Mouse (Mus musculus) MEL (cell line): ENCODE results near the gene Jak3. TPM values are rescaled to one million over a fixed set of nuclear protein-coding genes. Genes with fewer than 3 reads are reported as not detected.

Experiments used
- DNase-seq: peaks from one replicate; pipeline ENCODE4 v3.0.0; 2011; ENCODE audit warnings: low read depth, low spot score
- H3K27ac ChIP-seq: 2 replicates; pipeline ENCODE4 v1.5.1; 2012; ENCODE audit warnings: low read depth, mild to moderate bottlenecking, control low read depth, low read length, moderate library complexity; ENCODE audit not compliant: control insufficient read depth
- H3K27me3 ChIP-seq, 2 experiments: fragments of 150-350 bp in 1 of 2; sonication (generic) in 1 of 2; 2 replicates each; pipeline ENCODE4 v1.6.1; 2012; ENCODE audit warnings: low read length in 2 of 2, mild to moderate bottlenecking in 2 of 2, improper control_type of control experiment in 1 of 2, moderate library complexity in 1 of 2; ENCODE audit not compliant: insufficient read depth in 2 of 2, control insufficient read depth in 1 of 2
- H3K36me3 ChIP-seq, 2 experiments: 2 replicates each; pipeline ENCODE4 v1.6.1; 2012 to 2014; ENCODE audit warnings: low read length in 2 of 2, improper control_type of control experiment in 1 of 2, inconsistent platforms in 1 of 2, mild to moderate bottlenecking in 1 of 2; ENCODE audit not compliant: insufficient read depth in 2 of 2, control insufficient read depth in 1 of 2
- H3K4me1 ChIP-seq, 2 experiments: fragments of 150-350 bp in 1 of 2; sonication (generic) in 1 of 2; 2 replicates each; pipeline ENCODE4 v1.6.1; 2012; ENCODE audit warnings: low read length in 2 of 2, improper control_type of control experiment in 1 of 2, mild to moderate bottlenecking in 1 of 2; ENCODE audit not compliant: insufficient read depth in 2 of 2, control insufficient read depth in 1 of 2
- H3K4me3 ChIP-seq, 2 experiments: fragments of 150-350 bp in 1 of 2; sonication (generic) in 1 of 2; 2 replicates each; pipeline ENCODE4 v1.5.1; 2012; ENCODE audit warnings: low read depth in 2 of 2, low read length in 2 of 2, mild to moderate bottlenecking in 2 of 2, moderate library complexity in 2 of 2, control low read depth in 1 of 2, improper control_type of control experiment in 1 of 2; ENCODE audit not compliant: control insufficient read depth in 1 of 2, insufficient read depth in 1 of 2
- H3K79me2 ChIP-seq: 2 replicates; pipeline ENCODE4 v1.6.1; 2012; ENCODE audit warnings: mild to moderate bottlenecking, low read length, moderate library complexity; ENCODE audit not compliant: control insufficient read depth, poor library complexity, insufficient read depth
- H3K9ac ChIP-seq: 2 replicates; pipeline ENCODE4 v1.6.1; 2012; ENCODE audit warnings: low read depth, mild to moderate bottlenecking, control low read depth, low read length, moderate library complexity; ENCODE audit not compliant: control insufficient read depth, poor library complexity, severe bottlenecking
- H3K9me3 ChIP-seq: fragments of 150-350 bp; sonication (generic); replicated peaks from 2 replicates; pipeline ENCODE4 v1.6.1; 2012; ENCODE audit warnings: mild to moderate bottlenecking, low read length, improper control_type of control experiment, moderate library complexity; ENCODE audit not compliant: insufficient read depth
- CHD1 ChIP-seq: IDR thresholded peaks from 2 replicates; pipeline ENCODE4 v1.6.1; 2012; ENCODE audit warnings: low read depth, mild to moderate bottlenecking, inconsistent platforms, low read length, improper control_type of control experiment
- CHD2 ChIP-seq: IDR thresholded peaks from 2 replicates; pipeline ENCODE4 v1.6.1; 2011; ENCODE audit warnings: low read length, improper control_type of control experiment
- CTCF ChIP-seq, 3 experiments: IDR thresholded peaks in 2 of 3; conservative IDR thresholded peaks in 1 of 3; 2 replicates each; pipeline ENCODE4 v1.5.1; 2011 to 2012; ENCODE audit warnings: low read length in 3 of 3, low read depth in 2 of 3, mild to moderate bottlenecking in 2 of 3, improper control_type of control experiment in 1 of 3, inconsistent platforms in 1 of 3, mixed read lengths in 1 of 3, moderate library complexity in 1 of 3; ENCODE audit not compliant: control insufficient read depth in 1 of 3, insufficient read depth in 1 of 3, poor library complexity in 1 of 3, severe bottlenecking in 1 of 3
- ELF1 ChIP-seq: IDR thresholded peaks from 2 replicates; pipeline ENCODE4 v1.6.1; 2014; ENCODE audit warnings: low read depth, mild to moderate bottlenecking, inconsistent platforms, low read length, improper control_type of control experiment, moderate library complexity
- ETS1 ChIP-seq: IDR thresholded peaks from 2 replicates; pipeline ENCODE4 v1.6.1; 2012; ENCODE audit warnings: low read depth, mild to moderate bottlenecking, inconsistent platforms, low read length, improper control_type of control experiment, moderate library complexity
- GABPA ChIP-seq: IDR thresholded peaks from 2 replicates; pipeline ENCODE4 v1.6.1; 2012; ENCODE audit warnings: low read depth, mild to moderate bottlenecking, inconsistent platforms, low read length, improper control_type of control experiment, moderate library complexity
- HCFC1 ChIP-seq: IDR thresholded peaks from 2 replicates; pipeline ENCODE4 v1.6.1; 2012; ENCODE audit warnings: low read depth, mild to moderate bottlenecking, inconsistent platforms, low read length, improper control_type of control experiment, moderate library complexity
- JUND ChIP-seq: IDR thresholded peaks from 2 replicates; pipeline ENCODE4 v1.6.1; 2011; ENCODE audit warnings: low read depth, mild to moderate bottlenecking, improper control_type of control experiment, low read length
- KAT2A ChIP-seq: conservative IDR thresholded peaks from 2 replicates; pipeline ENCODE4 v1.6.1; 2012; ENCODE audit warnings: low read depth, low read length, improper control_type of control experiment, inconsistent platforms
- MAFK ChIP-seq: IDR thresholded peaks from 2 replicates; pipeline ENCODE4 v1.6.1; 2011; ENCODE audit warnings: low read depth, mild to moderate bottlenecking, low read length, improper control_type of control experiment, borderline replicate concordance
- MAX ChIP-seq: IDR thresholded peaks from 2 replicates; pipeline ENCODE4 v1.6.1; 2011; ENCODE audit warnings: low read length, improper control_type of control experiment
- MXI1 ChIP-seq: IDR thresholded peaks from 2 replicates; pipeline ENCODE4 v1.6.1; 2011; ENCODE audit warnings: mild to moderate bottlenecking, low read depth, low read length, improper control_type of control experiment
- MYB ChIP-seq: IDR thresholded peaks from 2 replicates; pipeline ENCODE4 v1.6.1; 2011; ENCODE audit warnings: mild to moderate bottlenecking, low read depth, low read length, improper control_type of control experiment
- MYC ChIP-seq: IDR thresholded peaks from 2 replicates; pipeline ENCODE4 v1.6.1; 2011; ENCODE audit warnings: low read depth, mild to moderate bottlenecking, low read length, improper control_type of control experiment, moderate library complexity
- NELFE ChIP-seq: IDR thresholded peaks from 2 replicates; pipeline ENCODE4 v1.6.1; 2011; ENCODE audit warnings: low read depth, low read length, improper control_type of control experiment
- RAD21 ChIP-seq: IDR thresholded peaks from 2 replicates; pipeline ENCODE4 v1.6.1; 2011; ENCODE audit warnings: mild to moderate bottlenecking, low read depth, low read length, improper control_type of control experiment
- RCOR1 ChIP-seq: IDR thresholded peaks from 2 replicates; pipeline ENCODE4 v1.6.1; 2012; ENCODE audit warnings: low read depth, mild to moderate bottlenecking, inconsistent platforms, low read length, improper control_type of control experiment
- SIN3A ChIP-seq: IDR thresholded peaks from 2 replicates; pipeline ENCODE4 v1.6.1; 2012; ENCODE audit warnings: low read length, improper control_type of control experiment, inconsistent platforms
- SMC3 ChIP-seq: IDR thresholded peaks from 2 replicates; pipeline ENCODE4 v1.6.1; 2011; ENCODE audit warnings: low read depth, low read length, improper control_type of control experiment
- TAL1 ChIP-seq: IDR thresholded peaks from 2 replicates; pipeline ENCODE4 v1.6.1; 2012; ENCODE audit warnings: mild to moderate bottlenecking, inconsistent platforms, low read length, moderate library complexity, mixed read lengths
- TCF12 ChIP-seq: IDR thresholded peaks from 2 replicates; pipeline ENCODE4 v1.6.1; 2014; ENCODE audit warnings: low read depth, mild to moderate bottlenecking, inconsistent platforms, low read length, improper control_type of control experiment, moderate library complexity
- USF1 ChIP-seq: IDR thresholded peaks from 2 replicates; pipeline ENCODE4 v1.6.1; 2014; ENCODE audit warnings: low read depth, mild to moderate bottlenecking, inconsistent platforms, low read length, improper control_type of control experiment, moderate library complexity
- USF2 ChIP-seq, 2 experiments: IDR thresholded peaks; 2 replicates each; pipeline ENCODE4 v1.6.1; 2011 to 2012; ENCODE audit warnings: improper control_type of control experiment in 2 of 2, low read length in 2 of 2, borderline replicate concordance in 1 of 2, inconsistent platforms in 1 of 2, low read depth in 1 of 2, mild to moderate bottlenecking in 1 of 2; ENCODE audit not compliant: insufficient read depth in 1 of 2
- ZC3H11A ChIP-seq: IDR thresholded peaks from 2 replicates; pipeline ENCODE4 v1.6.1; 2012; ENCODE audit warnings: low read depth, mild to moderate bottlenecking, inconsistent platforms, low read length, improper control_type of control experiment
- ZKSCAN1 ChIP-seq: IDR thresholded peaks from 2 replicates; pipeline ENCODE4 v1.6.1; 2012; ENCODE audit warnings: low read depth, mild to moderate bottlenecking, inconsistent platforms, low read length, improper control_type of control experiment, moderate library complexity
- ZMIZ1 ChIP-seq: IDR thresholded peaks from 2 replicates; pipeline ENCODE4 v1.6.1; 2012; ENCODE audit warnings: low read depth, mild to moderate bottlenecking, inconsistent platforms, low read length, improper control_type of control experiment, moderate library complexity
- polyA plus RNA-seq, 2 experiments: library from polyadenylated mRNA; stranded (reverse) in 1 of 2; unstranded in 1 of 2; fragments of >175 nt in 1 of 2; fragments of >200 nt in 1 of 2; gene quantifications; 2 replicates each; pipeline versions ENCODE4 v1.2.1 to v1.2.4; 2012; ENCODE audit warnings: low replicate concordance in 2 of 2, low read depth in 1 of 2; ENCODE audit not compliant: insufficient read length in 2 of 2, insufficient read depth in 1 of 2, missing spikeins in 1 of 2
- total RNA-seq: library from RNA; depleted of rRNA; stranded (reverse); fragments of 300-350 nt; gene quantifications from 2 replicates; pipeline ENCODE4 v1.2.3, GENCODE M21; 2012

The Jak3 gene
- total and polyA plus RNA-seq, 3 experiments, result 5.1 to 12.4 TPM; not detected in 1

DNA sequence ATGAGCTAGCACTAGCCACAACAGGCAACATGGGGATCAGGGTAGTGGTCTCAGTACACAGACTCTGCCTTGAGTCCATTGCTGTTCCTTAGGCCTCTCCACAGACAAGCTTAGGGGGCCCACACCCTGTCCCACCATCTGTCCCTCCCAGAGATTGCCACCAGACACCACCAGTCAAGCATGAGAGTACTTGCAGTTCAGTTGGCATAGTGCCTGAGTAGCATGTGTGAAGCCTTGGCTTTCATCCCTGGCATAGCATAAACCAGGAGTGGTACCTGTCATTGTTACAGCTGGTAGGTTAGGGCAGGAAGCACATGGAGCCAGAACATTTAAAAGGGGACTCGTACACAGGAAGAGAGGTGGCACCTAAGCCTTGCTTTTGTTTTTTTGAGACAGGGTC is 16.3 kb upstream of the Jak3 start:
- Histone ChIP-seq H3K79me2 (no peaks in the 10 kb centered on the region), H3K4me1 (no peaks in the 10 kb centered on the region), H3K27ac (no peak overlapping the region)
- DNase-seq, result no peak
- no peak for TF ChIP-seq TAL1
- no peak for TF ChIP-seq RCOR1
- no peak for TF ChIP-seq KAT2A
- TF ChIP-seq ZMIZ1, result no peak
- no peak for TF ChIP-seq JUND
- TF ChIP-seq USF1, result no peak
- no peak for TF ChIP-seq MYB
- TF ChIP-seq CHD1, result no peak
- TF ChIP-seq RAD21, result no peak
- no peak for TF ChIP-seq USF2 (IDR thresholded peaks at IDR 0.05; ENCODE audit: borderline replicate concordance in 1 of 2, insufficient read depth in 1 of 2, low read depth in 1 of 2, low read length in 2 of 2)
- TF ChIP-seq CHD2, result no peak
- no peak for TF ChIP-seq TCF12
- no peak for TF ChIP-seq MAX
- TF ChIP-seq MYC, result no peak
- no peak for TF ChIP-seq HCFC1
- TF ChIP-seq SIN3A, result no peak
- TF ChIP-seq, all 39 proteins: peak for 0
- Histone ChIP-seq H3K36me3 (no peaks in the 10 kb centered on the region), H3K9me3 (no peaks in the 10 kb centered on the region), H3K27me3 (no peaks in the 10 kb centered on the region; a peak in 1 of 4 replicates), H3K9ac (no peak overlapping the region), H3K4me3 (no peak overlapping the region)

DNA sequence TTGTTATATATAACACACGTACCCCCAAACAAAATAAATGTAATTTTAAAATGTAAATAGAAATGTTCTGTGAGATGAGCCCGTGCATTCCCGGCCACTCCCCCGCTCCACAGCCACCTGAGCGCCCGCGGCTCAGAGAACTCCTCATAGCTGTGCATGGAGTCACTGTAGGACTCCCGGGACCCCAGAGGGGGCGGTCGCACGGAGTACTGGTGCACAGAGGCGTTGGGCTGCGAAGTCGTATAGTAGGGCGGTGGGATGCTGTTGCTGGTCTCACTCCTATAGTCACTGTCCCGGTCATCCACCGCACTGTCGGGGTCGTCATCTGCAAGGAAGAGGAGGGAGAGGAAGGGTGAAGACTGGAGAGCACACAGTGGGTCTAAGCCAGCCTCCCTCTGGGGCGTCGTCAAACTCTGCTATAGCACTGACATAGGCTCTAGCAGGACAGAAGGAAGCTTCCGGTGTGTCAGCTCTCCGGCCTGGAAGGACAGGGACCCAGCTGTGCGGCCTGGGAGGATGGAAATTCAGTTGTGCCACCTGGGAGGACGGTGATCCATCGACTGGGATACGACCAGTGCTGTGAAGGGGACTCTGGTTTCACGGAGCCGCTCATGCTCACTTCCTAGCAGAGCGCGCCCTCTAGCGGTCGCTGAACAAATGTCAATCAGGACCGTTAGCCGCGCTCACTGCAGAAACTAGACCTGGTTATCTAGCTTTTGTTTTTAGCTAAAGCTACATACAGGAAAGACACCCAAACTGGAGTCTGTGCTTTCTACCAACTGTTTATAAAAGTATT is 15.6 kb upstream of the Jak3 start:
- Histone ChIP-seq H3K9me3 (no peaks in the 10 kb centered on the region), H3K27me3 (no peaks in the 10 kb centered on the region; a peak in 1 of 4 replicates), H3K4me3 (no peak overlapping the region), H3K27ac (no peak overlapping the region), H3K79me2 (no peaks in the 10 kb centered on the region), H3K9ac (no peak overlapping the region), H3K36me3 (no peaks in the 10 kb centered on the region), H3K4me1 (no peaks in the 10 kb centered on the region)
- TF ChIP-seq MYC (no peak), ELF1 (peak; percentile 37; the same call in 1 of the 2 replicates), ETS1 (no peak), ZC3H11A (peak; percentile 80), CHD2 (no peak), SMC3 (peak; percentile 92), CHD1 (no peak), MXI1 (peak; percentile 44; the same call in 1 of the 2 replicates), NELFE (no peak), RAD21 (peak; percentile 96), CTCF (IDR thresholded peaks at IDR 0.05 in 2 of 3, conservative IDR thresholded peaks at IDR 0.05 in 1 of 3; ENCODE audit: control insufficient read depth in 1 of 3, insufficient read depth in 1 of 3, low read depth in 2 of 3, low read length in 3 of 3, poor library complexity in 1 of 3, severe bottlenecking in 1 of 3) (peak in 2 of 3 experiments; percentile 88 to 97), HCFC1 (peak; percentile 43; the same call in 1 of the 2 replicates), GABPA (no peak), MAFK (no peak), SIN3A (peak; percentile 67), ZKSCAN1 (peak; percentile 94)
- DNase-seq, result peak; percentile 92
